Mouse (Mus musculus): Measurements from ENCODE around the gene Gm21294. TPM values are rescaled to one million over a fixed set of nuclear protein-coding genes. Genes with fewer than 3 reads are reported as not detected.

Gene Gm21294
- not detected for total RNA-seq (2023)

DNA sequence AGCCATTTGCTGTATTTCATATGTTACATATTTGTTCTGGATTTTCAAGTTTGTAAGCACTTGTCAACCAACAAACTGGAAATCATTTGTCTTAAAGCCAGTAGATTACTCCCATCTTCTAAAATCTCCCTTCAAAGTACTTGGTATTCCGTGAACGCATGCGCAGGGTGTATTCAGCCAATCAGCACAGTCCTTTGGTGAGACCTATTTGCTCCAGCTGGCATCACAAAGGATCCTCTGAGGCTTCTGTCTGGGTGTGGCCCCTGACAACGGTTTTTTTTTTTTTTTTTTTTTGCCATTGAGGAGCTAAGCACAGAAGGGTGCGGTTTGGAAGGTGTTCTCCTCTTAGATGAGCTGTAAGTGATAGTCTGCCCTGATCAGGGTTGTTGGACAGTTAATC is at the start of gene Gm21294:
Gm21294 (plus strand) TSS at position 301 of the 400 bp plus-strand sequence.

